Mouse (Mus musculus) thymus, adult 2 months (tissue): Measurements from ENCODE around the gene Sapcd1.

Source experiments
- CTCF ChIP-seq: fragments of 200-500 bp; IDR thresholded peaks from 2 replicates; pipeline ENCODE4 v1.5.1; 2012; ENCODE audit warnings: mild to moderate bottlenecking, control low read depth, low read length, moderate library complexity, borderline replicate concordance; ENCODE audit not compliant: control insufficient read depth, poor library complexity, insufficient read depth; ENCODE audit errors: extremely low read depth
- POLR2A ChIP-seq: fragments of 200-500 bp; IDR thresholded peaks from 2 replicates; pipeline ENCODE4 v1.6.1; 2012; ENCODE audit warnings: mild to moderate bottlenecking, low read length, control low read depth, moderate library complexity; ENCODE audit not compliant: control insufficient read depth, poor library complexity, insufficient read depth; ENCODE audit errors: extremely low read depth

DNA sequence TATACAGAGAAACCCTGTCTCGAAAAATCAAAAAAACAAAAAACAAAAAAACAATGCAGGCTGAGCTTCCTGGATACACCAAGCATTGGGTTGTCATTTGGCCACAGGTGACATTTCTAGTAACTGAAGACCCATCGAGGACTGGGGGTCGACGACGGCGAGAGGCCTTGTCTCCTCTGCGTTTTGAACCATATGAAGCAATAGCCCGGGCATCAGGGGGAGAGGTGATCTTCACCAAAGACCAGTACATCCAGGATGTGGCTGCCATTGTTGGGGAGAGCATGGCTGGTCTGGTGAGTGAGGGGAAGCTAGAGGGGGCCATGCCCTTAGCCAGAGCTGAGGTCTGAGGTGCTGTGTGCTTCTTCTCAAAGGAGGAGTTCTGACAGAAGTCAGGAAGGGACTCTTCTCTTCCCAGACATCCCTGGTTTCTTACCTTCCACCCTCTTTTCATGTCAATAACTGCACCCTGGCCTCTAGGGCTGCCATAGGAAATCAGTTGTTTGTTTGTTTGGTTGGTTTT is 5.2 kb downstream of the Sapcd1 start:
- TF ChIP-seq POLR2A (no peak), CTCF (no peak)
